Mouse (Mus musculus): ENCODE data around the gene Pir.

DNA sequence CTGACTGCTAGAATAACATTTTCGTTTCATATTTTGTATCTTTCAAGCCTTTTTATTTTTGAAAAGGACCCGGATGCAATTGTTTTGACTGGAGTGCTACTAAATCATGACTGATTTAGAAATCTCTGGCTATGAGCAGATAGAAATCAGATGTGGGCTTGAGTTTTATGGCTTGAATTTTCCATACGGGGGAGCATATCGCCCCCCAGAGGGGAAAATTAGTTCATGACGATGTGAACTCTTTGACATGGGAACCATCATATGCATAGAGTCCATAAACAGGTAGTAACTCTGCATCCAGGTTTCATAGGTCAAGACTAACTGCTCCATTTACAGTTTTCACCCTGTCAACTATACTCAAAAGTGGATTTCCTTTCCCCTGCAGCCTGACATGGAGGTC lies 105.4 kb downstream of the Pir start:
- TF ChIP-seq POLR2A (IDR thresholded peaks at IDR 0.05; ENCODE audit: insufficient read depth, low read length), result no peak
- no peak for TF ChIP-seq CTCF (IDR thresholded peaks at IDR 0.05; ENCODE audit: low read depth, low read length)
- no peak for TF ChIP-seq EP300 (IDR thresholded peaks at IDR 0.05; ENCODE audit: insufficient read depth, low read depth, low read length)
